Mouse (Mus musculus) forebrain, embryonic 11.5 days (tissue): ENCODE results near the gene St3gal4. TPM values are rescaled to one million over a fixed set of nuclear protein-coding genes. Genes with fewer than 3 reads are reported as not detected.

Experiments
- ATAC-seq: fragments of 200-750 bp; cut with Nextera tagmentation; replicated peaks from 2 replicates; pipeline ENCODE4 v1.8.0; 2017; ENCODE audit warnings: moderate TSS enrichment; ENCODE audit not compliant: low FRiP score
- DNase-seq: peaks from one replicate; pipeline ENCODE4 v3.0.0-alpha.2; 2017; ENCODE audit warnings: low spot score
- H3K27ac ChIP-seq: fragments of 300-500 bp; sonication (generic); 2 replicates; pipeline ENCODE4 v1.5.1; 2014; ENCODE audit warnings: low read depth, low read length
- H3K27me3 ChIP-seq: fragments of 300-500 bp; sonication (generic); 2 replicates; pipeline ENCODE4 v1.6.1; 2014; ENCODE audit warnings: mild to moderate bottlenecking, low read length, mixed read lengths; ENCODE audit not compliant: control insufficient read depth, insufficient read depth
- H3K36me3 ChIP-seq: fragments of 300-500 bp; sonication (generic); 2 replicates; pipeline ENCODE4 v1.6.1; 2014; ENCODE audit warnings: mild to moderate bottlenecking, low read length, moderate library complexity, mixed read lengths; ENCODE audit not compliant: control insufficient read depth, insufficient read depth
- H3K4me1 ChIP-seq: fragments of 300-500 bp; sonication (generic); replicated peaks from 2 replicates; pipeline ENCODE4 v1.6.1; 2014; ENCODE audit warnings: low read length, mixed read lengths; ENCODE audit not compliant: control insufficient read depth, insufficient read depth
- H3K4me2 ChIP-seq: fragments of 300-500 bp; sonication (generic); 2 replicates; pipeline ENCODE4 v1.6.1; 2014; ENCODE audit warnings: low read depth, mild to moderate bottlenecking, low read length, moderate library complexity, mixed read lengths; ENCODE audit not compliant: severe bottlenecking
- H3K4me3 ChIP-seq: fragments of 300-500 bp; sonication (generic); 2 replicates; pipeline ENCODE4 v1.5.1; 2014; ENCODE audit warnings: low read depth, low read length
- H3K9ac ChIP-seq: fragments of 300-500 bp; sonication (generic); 2 replicates; pipeline ENCODE4 v1.6.1; 2014; ENCODE audit warnings: low read length
- H3K9me3 ChIP-seq: fragments of 300-500 bp; sonication (generic); 2 replicates; pipeline ENCODE4 v1.6.1; 2016; ENCODE audit warnings: low read length, mixed read lengths; ENCODE audit not compliant: control insufficient read depth
- WGBS: fragments of 180-500 bp; shearing (Covaris S2); extraction: QIAGEN DNeasy Blood & Tissue Kit; methylation state at CpG from one replicate; pipeline ENCODE4 v1.1.7; 2014; 5-methylcytosine and 5-hydroxymethylcytosine counted together
- polyA plus RNA-seq: library from polyadenylated mRNA; unstranded; fragments of >200 nt; fragmentation: Nextera tagmentation; extraction: Ambion mirVana; gene quantifications from 2 replicates; pipeline ENCODE4 v1.2.1, GENCODE M21; 2014

St3gal4 gene
- polyA plus RNA-seq, 1 experiment from 2014 or later, result 14.4 TPM

DNA sequence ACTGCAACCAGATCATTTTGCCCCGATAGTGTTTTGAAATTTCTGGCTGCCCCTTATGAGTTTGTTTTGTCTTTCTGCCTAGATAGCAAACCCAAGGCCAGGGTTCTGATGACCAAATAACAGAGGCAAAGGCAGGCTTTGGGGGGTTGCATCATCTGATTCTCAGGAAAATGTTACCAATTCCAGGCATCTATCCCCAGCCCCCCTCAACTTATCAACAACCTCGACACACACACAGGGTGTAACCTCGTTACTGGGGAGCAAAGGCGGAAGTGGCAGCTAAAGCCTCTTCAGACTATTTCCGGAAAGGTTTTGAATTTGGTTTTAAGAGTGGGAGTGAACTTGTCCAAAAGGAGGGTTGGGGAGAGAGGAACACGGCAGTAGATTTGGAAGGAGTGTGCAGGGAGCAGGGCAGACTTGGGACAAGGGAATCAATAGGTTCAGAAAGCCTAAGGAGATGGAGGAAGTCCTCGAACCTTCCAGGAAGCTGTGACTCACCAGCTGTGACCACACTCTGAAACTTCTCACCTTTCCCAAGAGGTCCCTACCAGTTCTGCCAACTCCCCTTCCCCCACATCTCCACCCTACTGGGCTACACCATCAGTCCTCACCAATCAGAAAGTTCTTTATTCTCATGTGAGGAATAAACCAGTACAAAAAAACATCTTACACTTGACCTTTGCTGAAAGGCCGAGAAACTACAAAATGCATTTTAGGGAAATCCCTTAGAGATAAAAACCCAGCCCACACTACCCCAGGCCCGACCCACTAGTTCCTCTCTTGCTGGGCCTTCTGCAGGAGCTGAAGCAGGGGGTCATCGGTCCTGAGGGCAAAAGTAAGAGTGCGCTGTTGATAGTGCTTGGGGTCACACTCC, 5.0 kb upstream of the St3gal4 start:
- H3K4me2 ChIP-seq, result no peak overlapping the region
- no peaks in the 10 kb centered on the region; the same call in 1 of the 2 replicates for H3K36me3 ChIP-seq

DNA sequence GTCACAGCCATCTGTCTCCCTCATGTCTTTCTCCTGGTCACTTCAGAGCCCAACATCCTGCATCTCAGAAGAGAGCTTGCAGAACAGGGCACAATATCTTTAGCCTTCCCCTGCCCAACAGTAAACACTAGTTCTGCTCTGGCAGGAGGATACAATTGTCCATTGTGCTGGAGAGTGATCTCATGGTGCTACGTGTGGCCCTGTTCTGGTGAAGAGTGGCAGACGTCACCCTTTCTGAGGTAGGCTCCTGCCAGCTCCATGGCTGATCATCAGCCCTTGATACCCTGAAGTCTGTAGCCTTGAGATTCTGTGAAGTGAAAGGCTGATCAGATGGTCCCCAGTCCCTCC, 4.4 kb upstream of the St3gal4 start:
- H3K4me2 ChIP-seq, result no peak overlapping the region
- no peak overlapping the region for H3K4me3 ChIP-seq
- DNase-seq (no peak), ATAC-seq (no peak)
- no peaks in the 10 kb centered on the region; the same call in 1 of the 2 replicates for H3K36me3 ChIP-seq
- no peaks in the 10 kb centered on the region for H3K9me3 ChIP-seq
- no peaks in the 10 kb centered on the region for H3K27me3 ChIP-seq
- H3K27ac ChIP-seq, result no peak overlapping the region
- no peaks in the 10 kb centered on the region for H3K4me1 ChIP-seq
- H3K9ac ChIP-seq, result no peak overlapping the region
- 66% methylated on average over 2 of the region's 2 CpGs for WGBS

More for the DNA sequence above, 5.0 kb upstream of the St3gal4 start:
- no peaks in the 10 kb centered on the region for H3K27me3 ChIP-seq
- H3K27ac ChIP-seq, result no peak overlapping the region
- no peak for ATAC-seq
- H3K4me1 ChIP-seq, result no peaks in the 10 kb centered on the region
- whole genome bisulfite sequencing, result 82% methylated on average over 11 of the region's 11 CpGs
- H3K9ac ChIP-seq, result no peak overlapping the region
- no peak for DNase-seq
- no peaks in the 10 kb centered on the region for H3K9me3 ChIP-seq
- no peak overlapping the region for H3K4me3 ChIP-seq

DNA sequence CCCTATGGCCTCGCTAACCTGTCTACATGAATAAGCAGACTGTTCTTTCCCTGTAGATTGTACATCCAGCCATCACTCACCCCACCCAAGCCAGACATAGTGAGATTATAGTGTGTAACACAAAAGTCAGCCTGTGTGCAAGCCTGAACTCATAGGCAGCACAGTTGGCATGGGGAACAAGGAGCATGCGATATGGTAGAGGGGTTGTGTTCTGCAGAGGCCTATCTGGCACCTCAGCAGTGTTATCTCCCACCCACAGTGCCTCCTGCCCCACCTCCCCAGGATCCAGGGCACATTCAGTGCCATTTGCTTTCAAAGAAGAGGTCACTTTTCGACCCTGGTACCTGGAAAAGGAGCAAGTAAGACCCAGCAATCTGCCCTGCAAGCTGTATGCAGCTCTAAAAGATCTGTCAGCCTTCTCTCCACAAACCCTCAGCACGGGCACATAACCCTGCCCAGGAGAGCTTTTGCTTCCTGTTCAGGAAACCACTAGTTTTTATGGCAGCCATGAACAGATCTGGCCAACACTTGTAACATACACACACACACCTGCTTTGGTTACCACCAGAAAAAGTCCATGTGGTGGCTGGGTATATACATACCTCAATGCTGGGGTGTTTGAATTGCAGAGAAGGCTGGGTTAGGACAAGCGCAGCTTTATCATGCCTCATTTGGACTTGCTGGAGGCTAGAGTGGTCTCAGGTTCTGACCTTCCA, 3.6 kb upstream of the St3gal4 start:
- Histone ChIP-seq H3K9ac (no peak overlapping the region), H3K27ac (no peak overlapping the region), H3K4me2 (no peak overlapping the region), H3K4me3 (no peak overlapping the region), H3K9me3 (no peaks in the 10 kb centered on the region), H3K4me1 (no peaks in the 10 kb centered on the region), H3K27me3 (no peaks in the 10 kb centered on the region), H3K36me3 (no peaks in the 10 kb centered on the region; the same call in 1 of the 2 replicates)
- DNase-seq (no peak), ATAC-seq (no peak)
- WGBS, result 85% methylated on average over 5 of the region's 5 CpGs

DNA sequence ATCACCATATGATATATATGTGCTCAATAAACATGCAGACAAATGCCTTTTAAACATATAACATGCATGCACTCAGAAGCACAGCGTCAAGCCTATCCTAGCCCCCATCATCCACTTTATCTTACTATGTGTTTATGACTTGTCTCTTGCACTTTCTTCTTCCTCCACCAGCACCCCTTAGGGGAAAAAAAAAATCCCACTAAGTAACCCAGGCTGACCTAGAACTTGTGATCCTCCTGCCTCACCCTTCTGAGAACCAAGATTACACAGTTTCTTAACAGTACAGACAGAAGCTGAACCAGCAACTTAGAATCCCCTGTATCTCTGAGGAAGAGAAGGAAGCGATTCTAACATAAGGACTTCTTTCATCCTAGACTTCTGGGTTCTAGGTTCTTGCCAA, 505 bp downstream of the St3gal4 start:
- 93% methylated on average over 2 of the region's 2 CpGs for WGBS
- Histone ChIP-seq H3K36me3 (no peaks in the 10 kb centered on the region), H3K9me3 (no peaks in the 10 kb centered on the region), H3K4me3 (no peak overlapping the region), H3K9ac (no peak overlapping the region), H3K4me1 (no peaks in the 10 kb centered on the region; the same call in none of the 2 replicates), H3K4me2 (no peak overlapping the region), H3K27ac (no peak overlapping the region), H3K27me3 (no peaks in the 10 kb centered on the region)
- DNase-seq (no peak), ATAC-seq (no peak)

DNA sequence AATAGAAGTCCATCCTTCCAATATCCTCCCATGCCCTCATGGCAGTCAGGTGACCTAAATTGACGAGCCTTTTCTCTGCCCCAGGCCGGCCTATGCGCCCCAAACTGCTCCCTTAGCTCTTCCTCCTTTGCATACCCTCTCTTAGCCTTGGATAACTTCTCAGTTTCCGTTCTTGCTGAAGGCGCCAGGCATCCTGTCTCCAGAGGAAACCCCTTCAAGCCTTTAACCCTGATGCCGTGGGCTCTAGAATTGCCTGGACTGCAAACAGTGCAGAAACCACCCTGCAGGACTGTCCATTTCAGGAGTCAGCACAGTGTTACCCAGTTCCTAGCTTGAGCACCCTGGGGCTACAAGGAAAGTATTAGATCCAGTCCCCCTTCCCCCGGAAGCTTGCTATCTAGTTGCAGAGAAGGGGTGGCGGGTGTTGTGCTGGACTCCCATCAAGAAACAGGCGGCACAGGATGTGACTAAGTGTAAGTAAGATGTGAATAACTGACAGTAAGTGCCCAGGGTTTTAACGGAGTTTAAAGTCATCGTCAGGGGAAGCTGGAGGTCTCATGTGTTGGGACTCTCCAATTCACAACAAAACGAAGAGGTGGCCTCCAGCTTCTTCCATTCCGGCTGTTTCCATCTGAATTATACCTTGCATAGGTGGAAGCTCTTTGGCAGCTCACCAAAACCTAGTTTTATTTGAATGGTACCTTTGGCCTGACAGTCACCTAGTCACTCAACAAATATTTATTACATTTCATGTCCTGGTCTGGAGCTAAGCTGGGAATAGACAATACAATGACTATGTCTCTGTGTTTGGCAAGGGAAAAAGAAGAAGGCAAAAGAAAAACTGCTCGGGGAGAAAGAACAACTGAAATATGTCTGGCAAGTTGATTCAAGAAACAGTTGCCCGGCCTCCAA, 1.4 kb downstream of the St3gal4 start:
- H3K36me3 ChIP-seq, result no peaks in the 10 kb centered on the region
- ATAC-seq (peak; percentile 7; the same call in 1 of the 2 replicates), DNase-seq (no peak)
- peak overlapping the region; percentile 45 for H3K4me3 ChIP-seq
- H3K4me1 ChIP-seq, result no peaks in the 10 kb centered on the region; the same call in none of the 2 replicates
- no peaks in the 10 kb centered on the region for H3K27me3 ChIP-seq
- H3K9ac ChIP-seq, result peak overlapping the region; percentile 62
- peak overlapping the region; percentile 26; the same call in 1 of the 2 replicates for H3K27ac ChIP-seq
- H3K4me2 ChIP-seq, result peak overlapping the region; percentile 94
- 36% methylated on average over 15 of the region's 15 CpGs for WGBS
- H3K9me3 ChIP-seq, result no peaks in the 10 kb centered on the region

DNA sequence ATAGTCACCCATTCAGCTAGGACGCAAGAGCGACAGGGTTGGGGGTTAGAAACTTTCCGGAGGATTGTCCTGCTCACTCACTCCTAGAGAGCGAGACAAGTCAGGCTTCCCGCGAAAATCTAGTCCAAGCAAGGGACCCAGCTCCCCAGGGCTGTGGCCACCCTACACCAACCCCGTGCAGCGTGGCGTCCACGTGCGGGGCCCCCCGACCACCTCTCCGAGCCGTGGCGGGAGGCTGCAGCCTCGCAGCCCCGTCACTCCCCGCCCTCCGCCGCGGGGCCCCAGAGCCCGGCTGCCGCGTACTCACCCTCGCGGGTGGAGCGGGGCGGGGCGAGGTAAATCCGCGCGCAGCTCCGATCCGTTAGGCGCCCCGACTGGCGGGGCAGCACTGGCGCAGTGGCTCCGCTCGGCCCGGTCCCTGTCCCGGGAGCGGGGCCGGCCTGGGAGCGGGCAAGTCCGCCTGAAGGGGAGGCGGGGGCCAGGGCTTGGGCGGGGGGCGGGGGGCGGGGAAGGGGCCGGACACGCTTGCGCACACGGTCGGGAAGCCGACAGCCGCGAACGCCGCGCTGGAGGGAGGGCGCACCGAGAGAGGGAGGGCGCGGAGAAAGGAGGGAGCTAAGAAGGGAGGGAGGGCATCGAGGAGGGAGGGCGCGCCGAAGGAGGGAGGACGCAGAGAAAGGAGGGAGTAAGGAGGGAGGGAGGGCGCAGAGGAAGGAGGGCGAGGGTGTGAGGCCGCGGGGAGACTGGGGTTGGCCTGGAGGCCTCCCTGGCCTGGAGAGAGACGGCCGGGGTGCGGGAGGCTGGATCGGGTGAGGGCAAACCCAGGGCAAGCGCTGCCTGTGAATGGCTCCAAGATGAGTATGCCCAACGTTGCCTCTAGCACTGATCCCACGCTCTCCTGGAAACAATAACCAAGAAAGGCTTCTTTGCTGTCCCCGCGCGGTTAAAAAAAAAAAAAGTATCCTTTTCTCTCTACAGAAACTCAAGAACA, 2.4 kb downstream of the St3gal4 start:
- H3K27ac ChIP-seq, result peak overlapping the region; percentile 26; the same call in 1 of the 2 replicates
- no peaks in the 10 kb centered on the region for H3K27me3 ChIP-seq
- peak overlapping the region; percentile 94 for H3K4me2 ChIP-seq
- H3K9ac ChIP-seq, result peak overlapping the region; percentile 62
- no peaks in the 10 kb centered on the region for H3K36me3 ChIP-seq
- under 1% methylated on average over 78 of the region's 84 CpGs for WGBS
- H3K4me3 ChIP-seq, result peak overlapping the region; percentile 45
- H3K9me3 ChIP-seq, result no peaks in the 10 kb centered on the region
- H3K4me1 ChIP-seq, result no peaks in the 10 kb centered on the region; the same call in none of the 2 replicates
- DNase-seq (peak; percentile 90), ATAC-seq (peak; percentile 92)

DNA sequence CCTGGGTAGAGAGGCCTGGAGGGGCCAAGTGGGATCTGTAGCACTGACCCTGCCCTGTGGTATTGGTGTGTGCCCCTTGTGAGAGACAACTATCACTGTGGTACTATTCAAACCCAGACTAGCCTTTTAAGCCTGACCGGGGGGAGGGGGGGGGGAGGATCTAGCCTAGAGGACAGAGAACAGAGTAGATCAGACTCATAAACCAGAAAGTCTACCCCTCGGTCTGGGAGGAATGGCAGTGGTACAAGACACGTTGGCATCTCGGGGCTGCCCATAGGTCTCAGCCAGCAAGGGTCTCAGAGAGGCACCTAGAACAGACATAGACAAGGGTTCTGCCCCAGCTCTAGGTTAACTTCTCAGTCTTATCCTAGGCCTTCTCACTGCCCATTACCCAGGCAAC, 3.3 kb downstream of the St3gal4 start:
- Histone ChIP-seq H3K4me2 (peak overlapping the region; percentile 94), H3K4me1 (no peaks in the 10 kb centered on the region; the same call in none of the 2 replicates), H3K4me3 (peak overlapping the region; percentile 45), H3K27me3 (no peaks in the 10 kb centered on the region), H3K9me3 (no peaks in the 10 kb centered on the region), H3K36me3 (no peaks in the 10 kb centered on the region), H3K27ac (no peak overlapping the region), H3K9ac (peak overlapping the region; percentile 62)
- ATAC-seq, result no peak
- DNase-seq, result no peak
- 48% methylated on average over 4 of the region's 4 CpGs for WGBS
